Mouse (Mus musculus): ENCODE results near the gene Rps6kl1.
"Not testable (repeated sequence)": the region's sequence is repeated elsewhere in the genome, so short reads cannot be mapped to it uniquely, and the experiment has no call there.

Gene Rps6kl1

GRCm38 (mm10) chr12:85175087-85175675, 24.1 kb upstream of the Rps6kl1 start:
- DNase-seq, result no peak

- DNase-seq, result no peak
These were observed 23.0 kb upstream of the Rps6kl1 start for GRCm38 (mm10) chr12:85174016-85174415.

- DNase-seq, result no peak
These were observed 19.9 kb upstream of the Rps6kl1 start for GRCm38 (mm10) chr12:85170948-85171307.

DNA sequence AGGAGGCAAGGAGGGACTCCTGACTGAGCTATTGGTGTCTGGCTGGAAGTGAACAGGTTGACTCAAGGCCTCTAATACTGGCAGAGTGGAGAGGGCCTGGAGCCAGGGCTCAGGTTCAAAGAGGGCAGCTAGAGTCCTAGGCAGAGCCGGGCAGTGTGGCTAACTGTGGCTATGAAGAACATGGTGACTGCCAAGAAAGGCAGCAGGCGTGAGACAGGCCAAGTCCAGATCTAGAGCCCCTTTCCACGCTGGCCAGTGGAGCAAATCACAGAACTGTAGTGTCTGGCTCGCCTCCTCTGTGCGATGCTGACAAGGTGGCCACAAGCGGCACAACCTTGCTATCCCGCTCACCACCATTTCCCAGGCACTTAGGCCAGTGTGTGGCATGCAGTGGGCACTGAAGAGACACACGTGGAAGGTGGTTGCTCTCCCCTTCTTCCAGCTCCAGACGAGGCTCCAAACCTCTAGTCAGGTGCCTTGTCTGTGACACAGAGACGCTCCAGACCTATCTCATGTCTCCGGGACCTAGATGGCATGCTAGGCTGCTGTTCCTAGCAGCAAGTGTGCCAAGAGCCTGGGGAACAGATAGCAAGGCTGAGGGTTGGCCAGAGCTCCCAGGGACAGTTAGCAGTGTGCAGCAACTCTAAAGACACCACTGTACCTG, 19.4 kb upstream of the Rps6kl1 start:
- DNase-seq, result no peak

GRCm38 (mm10) chr12:85169877-85170276, 18.8 kb upstream of the Rps6kl1 start:
- DNase-seq, result no peak

- DNase-seq, result peak; percentile 87 to 88
These were observed 18.2 kb upstream of the Rps6kl1 start for GRCm38 (mm10) chr12:85169117-85169858.

DNA sequence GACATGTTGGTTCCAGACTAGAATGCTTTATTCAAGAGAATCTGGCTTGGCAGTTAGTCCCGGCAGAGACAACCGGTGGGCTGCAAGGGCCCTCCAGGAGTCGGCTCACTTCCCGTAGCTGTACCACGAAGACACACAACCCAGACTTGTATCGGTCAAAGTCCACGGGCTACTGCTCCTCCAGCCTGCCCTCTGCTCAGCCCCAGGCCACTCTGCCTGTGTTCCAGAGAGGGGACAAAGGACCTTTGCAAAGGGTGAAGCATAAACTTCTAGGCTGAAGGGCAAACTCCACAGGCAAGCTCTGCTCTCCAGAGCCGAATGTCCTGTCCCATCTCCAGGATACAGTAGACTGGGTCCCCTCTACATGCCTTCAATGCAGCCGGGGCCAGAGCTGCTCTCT, 15.6 kb upstream of the Rps6kl1 start:
- no peak for DNase-seq

GRCm38 (mm10) chr12:85164996-85165395, 13.9 kb upstream of the Rps6kl1 start:
- no peak for DNase-seq

GRCm38 (mm10) chr12:85159592-85159991, 8.5 kb upstream of the Rps6kl1 start:
- DNase-seq, result no peak

GRCm38 (mm10) chr12:85158801-85159200, 7.7 kb upstream of the Rps6kl1 start:
- no peak for DNase-seq

GRCm38 (mm10) chr12:85157797-85158460, 6.9 kb upstream of the Rps6kl1 start:
- DNase-seq, result no peak

- DNase-seq, result no peak
These were observed 5.3 kb upstream of the Rps6kl1 start for GRCm38 (mm10) chr12:85156324-85156723.

DNA sequence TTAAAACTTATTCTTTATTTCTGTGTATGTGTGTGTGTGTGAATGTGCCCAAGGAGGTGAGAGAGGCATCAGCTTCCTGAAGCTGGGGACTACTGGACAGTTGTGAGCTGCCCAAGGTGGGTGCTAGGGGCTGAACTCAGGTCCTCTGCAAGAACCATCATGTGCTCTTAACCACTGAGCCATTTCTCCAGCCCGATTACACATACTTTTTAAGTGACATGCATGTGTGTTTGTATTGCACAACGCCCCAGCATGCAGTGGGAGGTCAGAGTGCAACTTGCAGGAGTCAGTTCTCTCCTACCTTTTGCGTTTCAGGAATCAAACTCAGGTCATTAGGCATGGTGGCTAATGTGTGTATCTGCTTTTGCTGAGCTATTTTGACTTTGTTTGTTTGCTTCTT, 1.9 kb upstream of the Rps6kl1 start:
- DNase-seq, result no peak

DNA sequence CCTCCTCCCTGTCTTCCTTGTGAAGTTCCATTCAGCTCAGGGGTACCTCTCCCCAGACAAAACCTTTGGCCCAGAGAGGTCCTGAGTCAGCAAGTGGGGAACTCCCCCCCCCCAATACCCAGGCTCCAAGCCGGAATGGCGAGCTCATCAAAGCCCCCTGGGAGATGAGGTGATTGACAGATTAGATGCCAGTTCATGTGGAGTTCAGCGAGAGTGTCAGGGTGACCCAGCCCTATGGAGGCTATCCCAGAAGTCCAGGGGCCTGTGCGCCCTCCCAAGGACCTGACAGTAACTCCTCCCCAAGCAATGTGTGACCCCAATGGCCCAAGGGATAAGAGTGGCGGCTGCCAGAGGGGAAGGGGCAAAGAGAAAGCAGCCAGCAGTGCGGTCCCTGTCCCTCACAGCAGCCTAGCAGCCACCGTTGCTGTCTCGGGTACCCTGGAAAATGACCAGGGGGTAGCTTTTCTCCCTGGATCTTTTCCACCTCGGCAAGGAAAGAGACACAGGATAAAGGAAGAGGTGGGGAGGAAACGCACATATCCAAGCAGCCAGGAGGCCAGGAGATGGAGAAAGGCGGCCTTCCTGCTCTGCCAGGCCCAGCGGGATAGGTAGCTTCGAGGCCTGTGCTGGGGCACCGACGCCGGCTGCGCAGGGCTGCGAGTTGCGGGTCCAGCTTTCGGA, 603 bp downstream of the Rps6kl1 start:
- no peak for DNase-seq

- no peak for DNase-seq
These were observed 4.2 kb downstream of the Rps6kl1 start for GRCm38 (mm10) chr12:85146881-85147280.

DNA sequence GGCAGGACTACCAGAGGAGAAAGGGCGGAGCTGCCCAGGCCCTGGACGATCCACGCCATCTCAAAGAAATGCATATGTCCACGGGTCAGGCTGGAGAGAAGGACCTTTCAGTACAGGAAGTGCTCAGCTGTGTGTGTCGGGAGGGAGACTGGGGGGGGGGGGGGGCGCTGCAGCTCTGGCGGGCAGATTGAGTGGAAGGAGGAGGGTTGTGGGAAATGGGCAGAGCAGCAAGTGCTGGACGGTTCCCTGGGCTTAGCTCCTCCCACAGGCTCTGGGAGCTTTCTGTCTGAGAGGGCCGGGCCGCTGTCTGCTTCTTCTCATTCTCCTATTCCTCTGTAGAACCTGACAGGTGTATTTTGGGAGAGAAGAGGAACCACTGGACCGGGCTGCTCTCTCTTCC, 4.7 kb downstream of the Rps6kl1 start:
- no peak for DNase-seq

- no peak for DNase-seq
These were observed 5.4 kb downstream of the Rps6kl1 start for GRCm38 (mm10) chr12:85145630-85146029.

DNA sequence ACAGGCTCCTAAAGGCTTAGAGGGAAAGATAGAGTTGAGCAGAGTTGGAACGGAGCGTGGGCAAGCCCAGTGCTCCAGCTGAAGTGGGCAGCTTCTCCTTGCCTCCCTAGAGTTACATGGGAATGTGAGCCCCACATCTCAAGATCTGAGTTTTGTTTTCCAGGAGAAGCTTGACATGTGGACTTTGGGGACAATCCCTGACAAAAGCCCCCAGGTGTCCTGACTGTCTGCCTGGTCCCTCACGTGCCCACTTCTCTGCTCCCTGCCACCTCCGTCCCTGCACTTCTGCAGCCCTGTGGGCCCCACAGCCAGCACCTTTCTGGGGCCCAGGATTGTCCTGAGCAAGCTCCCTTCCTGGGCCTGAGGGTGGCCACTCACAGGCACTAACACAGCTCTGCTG, 6.2 kb downstream of the Rps6kl1 start:
- DNase-seq, result no peak

GRCm38 (mm10) chr12:85144276-85144675, 6.8 kb downstream of the Rps6kl1 start:
- not testable (repeated sequence) for DNase-seq

- peak; percentile 70 to 79 for DNase-seq
These were observed 8.3 kb downstream of the Rps6kl1 start for GRCm38 (mm10) chr12:85142803-85143202.

GRCm38 (mm10) chr12:85141096-85141495, 10.0 kb downstream of the Rps6kl1 start:
- DNase-seq, result no peak

DNA sequence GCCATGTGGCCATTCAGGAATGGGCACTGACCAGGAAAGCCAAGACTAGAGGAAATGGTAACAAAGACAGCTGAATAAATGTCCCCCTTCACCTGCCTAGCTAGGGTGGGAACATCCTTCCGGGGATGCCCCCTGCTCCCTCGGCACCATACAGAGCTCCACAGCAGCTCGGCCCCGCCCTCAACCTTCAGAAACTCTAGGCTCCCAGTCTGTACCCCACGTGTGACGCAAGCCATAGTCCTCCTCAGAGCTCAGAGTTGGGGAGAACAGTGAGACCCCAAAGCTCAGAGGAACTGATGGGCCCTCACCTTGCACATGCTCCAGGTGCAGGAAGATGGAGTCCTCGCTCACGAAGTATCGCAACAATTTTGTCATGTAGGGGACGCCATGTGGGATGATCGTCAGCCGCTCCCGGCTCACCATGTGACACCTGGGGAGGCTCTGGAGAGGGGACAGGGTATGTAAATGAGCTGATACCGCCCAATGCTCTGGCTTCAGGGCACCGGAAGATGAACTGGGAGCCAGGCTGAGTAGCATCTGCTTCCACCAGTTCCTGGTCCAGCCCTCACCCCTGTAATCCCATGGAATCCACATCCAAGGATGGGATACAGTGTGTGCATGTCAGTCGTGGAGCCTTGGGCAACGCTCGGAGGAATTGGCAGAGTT, 10.9 kb downstream of the Rps6kl1 start:
- peak; percentile 41 to 65 for DNase-seq
